Mouse (Mus musculus): ENCODE results near the gene Scn10a.

The Scn10a gene

DNA sequence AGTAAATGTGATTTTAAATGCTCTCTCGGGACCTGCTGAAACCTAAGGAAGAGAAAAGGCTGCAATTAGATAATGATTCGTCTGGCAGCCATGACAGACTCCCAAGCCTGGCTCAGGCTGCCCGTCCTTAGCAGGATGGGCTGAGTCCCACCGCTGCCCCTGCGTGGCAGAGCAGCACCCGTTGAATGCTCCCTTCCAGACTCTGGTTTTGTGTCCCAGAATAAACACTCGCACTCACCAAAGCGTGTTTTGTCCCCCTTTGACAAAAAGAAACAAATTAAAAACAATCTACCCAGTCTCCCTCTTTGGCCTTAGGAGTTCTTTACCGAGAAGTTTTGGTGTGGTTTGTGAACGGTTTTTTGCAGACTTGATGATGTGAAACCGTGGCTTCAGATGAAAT is at the start of gene Scn10a:
Gene Scn10a, minus strand, starts transcription at position 101 of the 400 bp plus-strand sequence.
- DNase-seq (ENCODE audit: low read depth, low spot score), result no peak

DNA sequence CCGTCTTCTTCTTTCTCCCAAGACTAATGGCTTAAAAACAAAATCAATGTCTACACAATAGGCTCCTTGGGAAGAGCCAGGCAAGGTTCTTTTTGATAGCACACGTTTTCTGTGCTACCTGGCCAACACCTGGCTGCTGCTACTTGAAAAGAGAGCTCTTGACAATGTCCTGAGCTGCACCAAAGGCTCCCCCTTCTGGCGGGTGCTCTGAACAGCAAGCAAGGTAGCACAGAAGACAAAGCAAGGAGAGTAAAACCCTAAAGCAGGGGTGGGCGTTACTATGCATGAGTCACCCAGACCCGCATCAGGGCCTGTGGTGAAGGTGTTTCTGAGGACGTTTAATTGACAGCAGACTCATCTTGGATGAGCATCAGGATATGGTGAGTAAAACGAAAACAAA is 49.5 kb upstream of the Scn10a start:
- DNase-seq (ENCODE audit: low read depth, low spot score), result peak; percentile 55

DNA sequence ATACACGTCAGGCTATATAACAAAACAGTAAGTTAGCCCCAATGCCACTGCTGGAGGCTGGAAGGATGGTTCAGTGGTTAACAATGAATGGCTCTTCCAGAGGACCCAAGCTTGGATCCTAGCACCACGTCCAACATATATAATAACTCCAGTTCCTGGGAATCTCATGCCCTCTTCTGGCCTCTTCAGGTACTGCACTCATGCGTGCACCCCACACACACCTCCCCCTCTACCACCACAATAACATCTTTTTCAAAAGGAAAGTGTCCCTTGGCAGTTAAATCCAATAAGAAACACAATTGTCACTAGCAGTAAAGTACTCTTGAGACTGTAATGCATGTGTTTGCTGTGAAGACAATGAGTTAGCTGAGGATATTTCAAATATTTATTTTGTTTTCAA is 41.1 kb upstream of the Scn10a start:
- no peak for DNase-seq (ENCODE audit: low read depth, low spot score)

DNA sequence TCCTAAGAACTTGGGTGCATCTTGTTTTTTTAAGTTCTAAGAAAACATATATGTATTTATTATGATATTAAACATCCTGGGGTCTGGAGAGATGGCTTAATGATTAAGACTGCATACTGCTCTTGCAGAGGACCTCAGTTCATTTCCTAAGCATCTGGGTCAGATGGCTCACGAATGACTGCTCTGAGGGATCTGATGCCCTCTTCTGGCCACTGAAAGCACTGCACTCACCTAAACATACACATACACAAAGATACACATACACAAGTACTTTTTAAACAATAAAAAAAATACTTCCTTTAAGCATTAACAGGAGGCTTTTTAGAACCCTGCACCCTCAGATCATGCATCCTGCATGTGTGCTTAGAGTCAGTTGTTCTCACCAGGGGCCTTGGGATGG is 40.3 kb upstream of the Scn10a start:
- DNase-seq (ENCODE audit: low read depth, low spot score), result no peak

DNA sequence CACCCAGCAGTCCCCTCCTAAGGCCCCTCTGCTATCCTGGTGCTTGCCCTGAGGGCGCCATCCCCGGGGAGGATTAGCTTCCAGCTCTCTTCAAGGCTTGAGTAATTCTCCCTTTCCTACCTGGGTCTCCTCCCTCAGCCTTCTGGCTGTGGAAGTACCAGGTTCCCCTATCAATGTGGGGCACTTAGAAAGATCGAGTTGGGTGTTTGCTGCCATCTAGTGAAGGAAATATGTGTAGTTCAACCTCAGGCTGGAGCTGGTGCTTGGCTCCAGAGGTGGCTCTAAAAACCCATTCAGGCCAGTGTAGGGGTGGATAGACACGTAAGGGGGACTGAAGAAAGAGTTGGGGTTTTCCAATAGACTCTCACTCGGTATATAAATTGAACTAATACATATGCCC is 32.4 kb upstream of the Scn10a start:
- DNase-seq (ENCODE audit: low read depth, low spot score), result peak; percentile 42

DNA sequence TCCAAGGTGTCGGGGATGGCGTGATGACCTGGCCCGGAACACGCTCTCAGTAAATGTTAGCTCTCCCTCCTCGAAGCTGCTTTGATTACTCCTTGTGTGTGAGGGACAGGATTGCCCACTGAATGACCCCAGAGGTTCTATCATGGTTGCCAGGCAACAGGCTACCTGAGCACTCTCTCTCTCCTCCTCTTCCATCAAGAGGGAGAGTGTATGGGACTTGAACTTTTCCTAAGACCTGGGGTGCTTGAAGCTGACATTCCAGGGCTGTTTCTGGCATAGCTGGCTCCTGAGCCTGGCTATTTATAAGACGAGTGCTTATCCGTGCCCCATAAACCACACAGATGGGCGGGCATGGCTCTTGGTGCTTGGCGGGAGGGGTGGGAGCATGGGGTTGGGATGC is 30.0 kb upstream of the Scn10a start:
- no peak for DNase-seq (ENCODE audit: low read depth, low spot score)

DNA sequence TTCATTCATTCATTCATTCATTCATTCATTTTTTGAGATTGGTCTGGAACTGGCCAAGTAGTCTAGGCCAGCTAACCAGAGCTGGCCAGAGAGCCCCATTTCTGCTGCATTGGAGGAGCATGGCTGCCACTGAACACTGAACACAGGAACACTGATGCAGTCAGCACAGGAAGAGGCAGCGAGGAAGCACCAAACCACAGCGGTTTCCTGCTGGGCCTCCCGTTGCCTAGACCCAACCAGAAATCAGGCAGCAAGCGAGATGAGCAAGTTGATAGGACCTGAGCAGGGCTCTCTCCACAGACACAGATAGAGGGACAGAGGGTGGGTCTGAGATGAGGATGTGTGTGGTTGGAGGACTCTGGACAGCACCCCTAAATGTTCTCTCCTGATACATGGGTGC is 24.8 kb upstream of the Scn10a start:
- no peak for DNase-seq (ENCODE audit: low read depth, low spot score)

DNA sequence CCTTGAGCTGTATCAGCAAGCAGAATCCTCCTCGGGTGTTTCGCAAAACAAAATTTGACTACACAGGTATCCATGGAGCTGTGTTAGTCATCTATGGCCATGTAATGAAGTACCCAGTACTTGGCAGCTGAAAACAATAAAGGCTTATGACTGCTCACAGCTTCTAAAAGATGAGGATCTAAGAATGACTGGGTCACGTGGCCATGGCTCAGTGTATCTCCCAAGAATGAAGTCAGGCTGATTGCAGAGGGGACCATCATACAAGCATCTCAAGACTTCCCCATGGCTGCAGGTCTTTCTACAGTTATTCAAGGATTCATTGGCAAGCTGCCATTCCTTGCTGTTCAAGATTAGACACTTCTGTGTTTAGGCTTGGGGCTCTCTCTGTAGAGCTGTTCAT is 24.2 kb upstream of the Scn10a start:
- no peak for DNase-seq (ENCODE audit: low read depth, low spot score)

DNA sequence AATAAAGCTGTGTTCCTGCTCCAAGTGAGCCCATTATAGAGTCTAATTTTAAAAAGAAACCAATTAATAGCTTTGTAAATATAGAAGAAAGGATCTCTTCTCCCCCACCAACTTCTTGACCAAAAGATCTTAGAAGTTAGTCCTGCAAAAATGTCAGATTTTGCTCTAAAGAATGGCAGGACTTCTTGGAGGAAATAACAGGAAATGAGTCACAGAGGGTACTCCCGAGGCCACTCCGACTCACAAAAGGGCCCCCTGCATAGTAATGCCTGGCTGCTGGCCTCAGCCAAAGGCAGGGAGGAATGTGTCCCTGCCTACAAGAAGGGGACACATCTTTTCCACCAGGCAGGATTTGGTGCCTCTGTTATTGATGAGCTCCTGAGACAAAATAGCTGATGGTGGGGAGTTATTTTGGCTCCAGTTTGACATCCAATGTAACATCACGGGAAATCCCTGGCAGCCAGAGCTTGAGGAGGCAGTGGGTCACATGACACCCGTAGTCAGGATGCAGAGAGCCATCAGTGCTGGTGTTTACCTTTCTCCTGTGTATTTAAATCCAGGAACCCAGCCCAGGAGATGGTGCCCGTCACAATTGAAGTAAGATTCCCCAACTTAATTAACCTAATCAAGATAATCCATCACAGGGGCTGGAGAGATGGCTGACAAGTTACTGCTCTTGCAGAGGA is 22.1 kb upstream of the Scn10a start:
- DNase-seq (ENCODE audit: low read depth, low spot score), result no peak

DNA sequence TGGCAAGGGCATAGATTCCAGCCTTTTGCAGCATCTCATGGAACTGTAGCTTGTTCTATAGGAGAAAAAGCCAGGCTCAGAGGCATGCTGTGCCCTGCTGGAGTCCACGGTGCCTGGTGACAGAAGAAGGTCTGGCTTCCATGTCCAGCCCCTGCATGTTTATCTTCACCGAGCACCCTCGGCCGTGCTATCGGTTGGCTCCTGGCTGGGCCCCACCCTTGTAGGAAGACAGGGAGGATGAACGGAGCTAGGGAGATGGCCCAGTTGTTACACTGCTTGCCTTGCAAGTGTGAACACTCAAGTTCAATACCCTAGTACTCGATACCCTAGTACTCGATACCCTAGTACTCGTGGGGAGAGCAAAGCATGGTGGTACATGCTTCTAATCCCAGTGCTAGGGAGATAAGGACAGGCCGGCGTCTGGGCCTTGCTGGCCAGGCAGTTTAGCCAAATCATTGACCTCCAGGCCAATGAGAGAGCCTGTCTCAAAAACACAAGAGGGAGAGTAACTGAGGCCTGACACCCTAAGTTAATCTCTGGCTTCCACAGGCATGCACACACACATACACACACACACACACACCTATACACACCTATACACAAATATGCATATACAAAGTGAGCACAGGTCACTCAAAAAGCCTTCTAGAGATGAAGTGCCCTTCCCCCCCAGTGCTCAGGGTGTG is 9.4 kb upstream of the Scn10a start:
- DNase-seq (ENCODE audit: low read depth, low spot score), result no peak

DNA sequence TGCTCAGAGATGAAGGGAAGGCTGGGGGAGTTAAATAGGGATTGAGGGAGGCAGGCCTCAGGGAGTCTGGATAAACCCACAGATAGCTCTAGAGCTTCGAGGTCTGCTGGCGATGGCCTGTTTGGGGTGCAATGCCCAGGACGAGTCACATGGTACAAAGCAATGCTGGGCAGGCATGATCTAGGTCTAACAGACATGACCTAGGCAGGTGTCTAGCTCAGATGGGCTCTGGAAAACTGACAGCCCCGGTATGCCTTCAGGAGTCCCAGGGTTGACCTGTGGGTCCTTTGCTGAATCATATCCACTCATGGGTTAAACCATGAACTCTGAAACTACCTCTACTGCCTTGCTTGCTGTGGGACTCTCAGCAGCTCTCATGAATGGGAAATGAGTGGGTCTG is 7.9 kb upstream of the Scn10a start:
- no peak for DNase-seq (ENCODE audit: low read depth, low spot score)

DNA sequence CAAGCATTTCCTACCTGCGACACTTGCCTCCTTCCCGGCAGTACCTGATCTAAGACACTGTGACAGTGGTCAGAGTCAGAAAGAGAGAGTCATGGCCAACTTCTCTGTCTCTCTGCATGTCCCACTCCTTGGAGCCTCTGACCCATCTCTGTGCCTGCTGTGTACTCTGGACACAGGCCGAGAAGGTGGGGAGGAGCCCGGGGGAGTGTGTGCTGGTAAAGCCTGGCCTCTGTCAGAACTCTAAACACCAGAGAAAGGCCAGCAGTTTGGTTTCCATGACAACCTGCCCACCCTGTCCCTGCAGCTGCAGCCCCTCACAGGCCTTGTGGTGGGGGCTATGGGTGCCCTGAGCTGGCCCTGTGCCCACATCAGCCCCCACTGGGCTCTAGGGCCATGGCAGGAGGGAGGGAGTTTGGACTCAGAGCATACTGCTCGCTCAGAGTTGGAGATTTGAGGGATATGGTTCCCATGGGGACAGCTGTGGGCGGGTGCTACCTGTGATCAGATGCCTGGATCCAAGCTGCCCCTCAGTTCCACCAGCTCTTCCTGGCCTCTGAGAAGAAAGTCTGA is 6.3 kb upstream of the Scn10a start:
- DNase-seq (ENCODE audit: low read depth, low spot score), result no peak

DNA sequence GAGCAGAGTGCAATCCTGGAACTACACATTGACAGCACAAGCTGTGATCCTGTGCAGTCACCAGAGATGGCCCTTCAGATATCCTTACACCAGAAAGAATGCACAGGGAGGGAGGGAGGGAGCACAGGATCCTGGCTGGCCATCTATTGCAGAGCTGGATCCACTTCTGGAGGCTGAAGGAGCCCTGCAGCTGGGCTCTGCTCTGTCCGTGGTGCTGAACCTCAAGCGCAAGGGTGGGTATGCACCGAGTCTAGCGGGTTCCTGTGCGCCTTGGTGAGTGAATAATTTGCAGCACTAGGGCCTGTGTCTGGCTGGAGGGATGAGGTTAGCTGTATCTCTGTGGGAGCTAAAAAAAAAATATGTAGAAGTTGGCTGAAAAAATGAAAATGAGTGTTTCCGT is 12.4 kb downstream of the Scn10a start:
- peak; percentile 19 for DNase-seq (ENCODE audit: low read depth, low spot score)

DNA sequence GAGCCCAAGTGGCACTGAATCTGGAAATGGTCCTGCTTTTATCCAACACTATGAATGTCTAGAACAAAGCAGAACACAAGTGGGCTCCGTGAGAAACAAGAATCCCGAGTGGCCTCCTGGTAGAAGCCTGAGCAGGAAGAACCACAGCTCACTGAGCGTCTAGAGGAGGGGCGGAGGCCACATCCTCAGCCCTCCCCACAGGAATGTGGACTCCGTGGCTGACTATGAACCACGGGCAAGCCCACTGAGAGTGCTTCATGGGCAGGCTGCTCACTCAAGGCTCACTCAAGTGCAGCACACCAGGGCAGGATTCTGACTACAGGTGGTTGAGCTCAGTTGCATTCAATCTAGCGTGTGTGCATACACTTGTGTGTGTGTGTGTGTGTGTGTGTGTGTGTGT is 27.6 kb downstream of the Scn10a start:
- no peak for DNase-seq (ENCODE audit: low read depth, low spot score)

DNA sequence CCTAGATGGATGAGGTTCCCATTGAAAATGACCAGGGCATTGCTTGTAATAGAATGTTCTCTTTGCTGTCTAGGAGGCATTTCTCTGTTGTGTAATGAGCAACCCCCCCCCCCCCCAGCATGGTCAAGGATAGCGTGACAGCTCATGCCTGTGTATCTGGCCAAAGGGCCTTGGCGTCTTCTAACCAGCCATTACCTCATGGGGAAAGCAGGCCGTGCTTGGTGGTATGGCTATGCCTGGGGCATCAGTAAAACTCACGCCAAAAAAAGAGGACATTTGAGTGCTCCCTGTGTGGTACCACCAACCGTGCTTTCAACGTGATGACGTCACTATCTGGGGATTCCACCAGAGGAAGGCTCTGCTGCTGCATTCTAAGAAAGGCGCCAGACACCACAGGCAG is 28.1 kb downstream of the Scn10a start:
- DNase-seq (ENCODE audit: low read depth, low spot score), result no peak

DNA sequence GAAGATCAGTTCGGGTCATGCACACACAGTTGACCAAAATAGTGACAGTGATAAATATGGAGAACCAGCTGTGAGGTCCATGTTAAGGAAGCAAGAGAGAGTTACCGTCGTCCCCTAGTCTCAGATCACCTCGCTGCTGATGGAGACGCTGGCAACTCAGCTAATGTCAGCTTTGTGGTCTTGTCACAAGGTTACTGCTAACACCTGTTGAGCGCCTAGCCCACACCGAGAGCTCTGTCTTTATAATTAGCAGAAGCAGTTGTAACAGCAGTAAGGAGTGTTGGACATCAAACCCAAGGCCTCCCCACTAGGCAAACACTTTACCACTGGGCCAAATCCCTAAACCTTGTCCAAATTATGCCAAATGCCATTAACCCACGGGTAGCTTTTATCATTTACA is 31.2 kb downstream of the Scn10a start:
- DNase-seq (ENCODE audit: low read depth, low spot score), result no peak

DNA sequence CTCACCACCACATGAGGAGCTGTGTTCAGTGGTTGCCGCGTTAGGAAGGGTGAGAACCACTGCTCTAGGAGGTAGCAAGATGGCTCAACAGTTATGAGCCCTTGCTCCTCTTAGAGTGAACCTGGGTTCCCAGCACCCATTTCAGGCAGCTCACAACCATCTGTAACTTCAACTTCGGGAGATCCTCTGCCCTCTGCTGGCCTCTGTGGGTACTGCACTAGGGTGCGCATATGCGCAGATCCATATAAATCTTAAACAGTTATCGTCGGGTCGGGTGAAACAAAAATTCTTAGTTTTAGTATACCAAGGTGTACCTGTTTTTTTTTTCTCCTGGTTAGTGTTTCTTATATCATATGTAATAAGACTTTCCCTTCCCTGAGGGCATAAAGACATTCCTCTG is 32.9 kb downstream of the Scn10a start:
- peak; percentile 26 for DNase-seq (ENCODE audit: low read depth, low spot score)

DNA sequence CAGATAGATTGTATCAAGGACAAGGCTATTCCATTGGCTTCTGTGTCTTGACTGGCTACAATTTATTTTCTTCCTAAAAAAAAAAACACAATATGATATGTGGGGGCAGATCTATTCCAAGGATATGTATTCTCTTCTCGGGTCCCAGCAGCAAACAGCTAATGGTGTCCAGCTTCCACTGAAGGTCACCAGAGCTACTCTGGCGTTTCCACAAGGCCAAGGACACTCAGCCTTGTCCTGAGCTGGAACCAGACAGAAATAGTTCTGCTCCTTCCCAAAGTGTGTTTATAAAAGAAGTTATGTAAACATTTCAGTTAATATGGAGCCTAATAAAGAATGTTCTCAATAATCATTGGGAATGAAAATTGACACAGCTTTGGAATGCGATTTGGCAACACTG is 38.2 kb downstream of the Scn10a start:
- DNase-seq (ENCODE audit: low read depth, low spot score), result no peak

DNA sequence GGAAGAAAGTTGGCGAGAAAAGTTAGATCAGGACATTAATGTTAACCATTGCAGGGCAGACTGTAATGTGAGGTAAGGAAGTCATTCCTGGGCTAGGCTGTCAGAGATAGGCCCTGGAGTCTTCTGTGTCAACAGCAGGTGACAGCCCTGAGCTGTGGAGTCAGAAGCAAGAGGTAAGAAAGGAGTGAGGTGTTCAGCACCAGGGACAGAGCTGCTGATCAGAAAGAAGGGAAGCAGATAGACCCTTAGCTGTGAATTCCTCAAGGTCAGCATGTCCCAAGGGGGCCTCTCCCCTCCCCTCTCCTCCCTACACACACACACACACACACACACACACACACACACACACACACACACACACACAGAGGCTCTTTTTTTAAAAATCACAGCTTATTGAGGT is 55.0 kb downstream of the Scn10a start:
- DNase-seq (ENCODE audit: low read depth, low spot score), result no peak

DNA sequence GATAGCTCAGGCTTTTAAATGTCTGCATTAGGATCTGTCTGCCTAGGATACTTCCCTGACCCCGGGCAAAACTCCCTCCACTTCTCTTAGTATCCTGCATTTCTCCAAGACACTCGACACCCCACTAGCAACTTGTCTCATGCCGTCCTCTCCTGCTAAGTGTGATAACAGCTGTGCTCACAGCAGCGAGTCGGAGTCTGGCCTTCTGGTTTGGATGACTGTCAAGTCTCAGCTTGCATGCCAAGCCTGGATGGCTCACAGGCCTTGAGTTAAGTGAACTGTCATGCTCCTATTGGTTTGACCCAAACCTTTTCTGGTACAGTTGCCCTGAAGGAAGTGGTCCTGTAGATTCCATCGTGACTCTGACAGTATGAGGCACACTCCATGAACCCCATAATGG is 63.0 kb downstream of the Scn10a start:
- no peak for DNase-seq (ENCODE audit: low read depth, low spot score)

DNA sequence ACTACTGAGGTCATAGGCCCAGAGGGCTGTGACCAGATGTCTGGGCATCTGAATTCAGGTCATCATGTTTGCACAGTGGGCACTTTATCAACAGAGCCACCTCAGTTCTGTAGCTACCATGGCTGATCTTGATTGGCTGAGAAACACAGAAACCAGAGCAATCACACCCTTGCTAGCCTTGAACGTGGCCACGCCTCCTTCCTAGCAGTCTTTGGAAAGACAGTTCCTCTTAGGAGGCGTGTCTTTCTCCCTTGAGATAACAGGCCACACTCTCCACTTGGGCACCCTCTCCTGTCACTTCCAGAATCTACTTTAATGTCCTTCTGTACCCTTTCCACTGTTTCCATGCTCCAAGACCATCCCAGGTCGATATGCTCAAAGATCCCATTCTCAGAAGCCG is 65.4 kb downstream of the Scn10a start:
- DNase-seq (ENCODE audit: low read depth, low spot score), result no peak

DNA sequence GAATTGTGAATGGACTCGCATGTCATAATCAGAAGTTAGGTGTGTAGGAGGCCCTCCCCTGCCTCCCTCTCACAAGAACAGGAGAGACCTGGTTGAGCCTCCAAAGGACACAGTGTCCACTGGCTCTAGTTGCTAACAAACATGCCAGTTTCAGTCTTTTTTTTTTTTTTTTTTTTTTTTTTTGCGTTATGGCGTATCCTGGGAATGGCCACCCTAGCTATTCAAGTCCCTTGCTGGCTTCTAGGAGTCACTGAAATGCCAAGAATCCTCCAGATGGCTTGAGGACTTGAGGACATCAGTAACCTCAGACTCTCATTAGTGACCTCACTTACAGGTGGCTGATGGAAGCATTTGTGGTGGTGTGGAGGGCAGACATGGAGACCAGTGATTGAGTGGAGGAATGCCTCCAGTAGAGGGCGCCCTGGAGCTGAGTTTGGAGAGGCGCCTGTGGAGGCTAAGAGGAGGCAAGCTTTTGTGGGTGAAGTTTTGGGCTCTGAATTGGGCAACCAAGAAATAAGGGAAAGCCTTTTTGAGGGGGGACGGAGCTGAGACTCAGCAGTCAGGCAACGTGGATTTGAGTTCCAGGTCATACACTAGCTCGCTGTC is 72.1 kb downstream of the Scn10a start:
- DNase-seq (ENCODE audit: low read depth, low spot score), result peak; percentile 62

DNA sequence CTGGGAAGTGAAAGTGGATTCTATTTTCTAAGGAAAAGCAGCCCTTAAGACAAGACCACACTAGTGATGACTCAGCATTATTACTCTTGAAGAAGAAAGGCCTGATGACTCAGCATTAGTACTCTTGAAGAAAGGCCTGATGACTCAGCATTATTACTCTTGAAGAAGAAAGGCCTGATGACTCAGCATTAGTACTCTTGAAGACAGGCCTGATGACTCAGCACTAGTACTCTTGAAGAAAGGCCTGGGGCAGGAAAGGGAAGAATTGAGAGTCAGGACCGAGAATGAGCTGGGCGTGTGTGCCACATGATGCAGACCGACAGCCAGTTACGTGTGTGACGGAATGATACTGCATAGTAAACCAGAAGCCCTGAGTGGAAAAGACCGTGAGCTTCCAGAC is 77.1 kb downstream of the Scn10a start:
- no peak for DNase-seq (ENCODE audit: low read depth, low spot score)
